Mouse (Mus musculus) stomach, embryonic 15.5 days (tissue): ENCODE data around the gene Tagln. TPM values are rescaled to one million over a fixed set of nuclear protein-coding genes. Genes with fewer than 3 reads are reported as not detected.

ENCODE experiments used
- ATAC-seq: fragments of 200-750 bp; cut with Nextera tagmentation; 2 replicates; pipeline ENCODE4 v1.8.0; 2017; ENCODE audit warnings: low read depth, moderate number of reproducible peaks, moderate TSS enrichment; ENCODE audit not compliant: insufficient read depth, low FRiP score
- H3K27ac ChIP-seq: fragments of 300-500 bp; sonication (generic); 2 replicates; pipeline ENCODE4 v1.5.1; 2015; ENCODE audit warnings: mild to moderate bottlenecking, inconsistent platforms
- H3K27me3 ChIP-seq: fragments of 300-500 bp; sonication (generic); replicated peaks from 2 replicates; pipeline ENCODE4 v1.6.1; 2015; ENCODE audit warnings: inconsistent platforms
- H3K36me3 ChIP-seq: fragments of 300-500 bp; sonication (generic); 2 replicates; pipeline ENCODE4 v1.6.1; 2015; ENCODE audit warnings: inconsistent platforms
- H3K4me1 ChIP-seq: fragments of 300-500 bp; sonication (generic); 2 replicates; pipeline ENCODE4 v1.6.1; 2015; ENCODE audit warnings: inconsistent platforms
- H3K4me2 ChIP-seq: fragments of 300-500 bp; sonication (generic); 2 replicates; pipeline ENCODE4 v1.6.1; 2015; ENCODE audit warnings: mild to moderate bottlenecking, inconsistent platforms
- H3K4me3 ChIP-seq: fragments of 300-500 bp; sonication (generic); replicated peaks from 2 replicates; pipeline ENCODE4 v1.5.1; 2015; ENCODE audit warnings: inconsistent platforms
- H3K9ac ChIP-seq: fragments of 300-500 bp; sonication (generic); 2 replicates; pipeline ENCODE4 v1.6.1; 2015; ENCODE audit warnings: inconsistent platforms
- H3K9me3 ChIP-seq: fragments of 300-500 bp; sonication (generic); 2 replicates; pipeline ENCODE4 v1.6.1; 2016; ENCODE audit warnings: inconsistent platforms
- WGBS: fragments of 180-500 bp; shearing (Covaris S2); methylation state at CpG from one replicate; pipeline ENCODE4 v1.1.7; 2015; 5-methylcytosine and 5-hydroxymethylcytosine counted together
- polyA plus RNA-seq: library from polyadenylated mRNA; unstranded; fragments of >200 nt; fragmentation: Nextera tagmentation; extraction: Ambion mirVana; gene quantifications from 2 replicates; pipeline ENCODE4 v1.2.1, GENCODE M21; 2015

Gene Tagln
- polyA plus RNA-seq, 1 experiment from 2014 or later = 441 TPM

DNA sequence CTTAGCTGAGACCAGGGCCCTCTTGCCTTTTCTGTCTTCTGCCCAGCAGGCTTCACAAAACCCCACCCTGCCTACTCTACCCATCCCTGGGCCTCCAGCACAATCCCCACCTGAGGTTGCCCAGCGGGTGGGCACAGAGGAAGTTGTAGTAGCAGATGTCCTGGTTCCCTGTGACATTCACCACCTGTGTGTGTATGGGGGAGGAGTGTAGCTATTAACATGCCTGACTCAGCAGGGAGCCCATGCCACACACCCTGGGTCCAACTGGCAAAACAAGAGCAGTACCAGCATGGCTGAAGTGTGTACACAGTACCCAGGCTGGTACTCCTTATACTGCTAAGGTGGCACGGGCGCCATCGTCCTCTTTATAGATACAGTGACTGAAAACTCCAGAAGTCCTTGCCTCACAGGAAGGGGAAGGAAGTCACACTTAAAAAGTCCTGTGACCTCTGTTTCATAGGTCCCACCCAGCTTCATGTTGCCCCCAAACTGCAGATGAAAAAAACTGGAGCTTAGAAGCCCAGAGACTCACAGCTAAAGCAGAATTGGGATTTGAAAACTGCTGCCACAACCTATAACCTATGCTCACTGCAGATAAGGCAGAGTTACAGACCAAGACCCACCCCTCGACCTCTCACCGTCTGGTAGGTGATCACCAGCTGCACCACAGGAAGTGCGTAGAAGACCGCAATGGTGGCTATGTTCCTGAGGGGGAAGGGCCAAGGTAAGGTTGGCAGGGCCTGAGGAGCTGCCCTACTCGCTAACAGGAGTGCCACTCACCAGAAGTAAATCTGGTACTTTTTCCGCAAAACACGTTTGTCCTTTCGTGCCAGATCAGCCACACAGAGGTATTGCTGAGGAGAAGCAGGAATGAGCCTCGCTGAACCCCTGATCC, 8.9 kb upstream of the Tagln start:
- no peak overlapping the region for H3K4me3 ChIP-seq
- peaks cover 45% of the 10 kb centered on the region for H3K36me3 ChIP-seq
- no peak for ATAC-seq
- no peak overlapping the region for H3K27ac ChIP-seq
- H3K9ac ChIP-seq = no peak overlapping the region
- H3K9me3 ChIP-seq = no peaks in the 10 kb centered on the region
- WGBS = 74% methylated on average over 13 of the region's 13 CpGs
- no peak overlapping the region for H3K4me2 ChIP-seq
- 0 out of 2 replicates have a peak, but pooled peaks cover 5% of the 10 kb centered on the region for H3K4me1 ChIP-seq
- no peaks in the 10 kb centered on the region for H3K27me3 ChIP-seq

GRCm38 (mm10) chr9:45943628-45944505, 8.0 kb upstream of the Tagln start:
- WGBS = 91% methylated on average over 8 of the region's 8 CpGs
- Histone ChIP-seq H3K27ac (no peak overlapping the region), H3K9ac (no peak overlapping the region), H3K4me2 (no peak overlapping the region), H3K27me3 (no peaks in the 10 kb centered on the region), H3K36me3 (peaks cover 42% of the 10 kb centered on the region), H3K4me3 (no peak overlapping the region), H3K9me3 (no peaks in the 10 kb centered on the region), H3K4me1 (0 out of 2 replicates have a peak, but pooled peaks cover 5% of the 10 kb centered on the region)
- ATAC-seq = peak; percentile 47

DNA sequence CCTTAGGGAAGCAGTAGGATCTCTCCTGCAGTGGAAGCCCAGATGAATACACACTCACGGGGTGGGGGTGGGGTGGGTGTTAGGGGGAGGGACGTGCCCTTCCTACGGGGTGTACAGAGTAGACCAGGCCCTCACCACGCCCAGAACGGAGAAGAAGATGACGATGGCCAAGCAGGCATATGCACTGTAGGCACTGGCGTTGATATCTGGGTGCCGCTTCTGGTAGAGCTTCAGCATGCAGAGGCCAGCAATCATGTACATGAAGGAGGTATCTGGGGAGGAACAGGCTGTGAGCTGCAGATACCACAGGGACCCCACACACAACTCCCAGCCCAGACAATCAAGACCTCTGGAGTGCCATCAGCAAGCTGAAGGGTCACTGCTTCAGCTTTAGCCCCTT, 7.1 kb upstream of the Tagln start:
- no peaks in the 10 kb centered on the region for H3K9me3 ChIP-seq
- H3K27ac ChIP-seq = no peak overlapping the region
- no peak overlapping the region for H3K4me2 ChIP-seq
- 0 out of 2 replicates have a peak, but pooled peaks cover 5% of the 10 kb centered on the region for H3K4me1 ChIP-seq
- no peaks in the 10 kb centered on the region for H3K27me3 ChIP-seq
- peaks cover 45% of the 10 kb centered on the region for H3K36me3 ChIP-seq
- ATAC-seq = no peak
- 84% methylated on average over 8 of the region's 8 CpGs for whole genome bisulfite sequencing
- H3K4me3 ChIP-seq = no peak overlapping the region
- H3K9ac ChIP-seq = no peak overlapping the region

DNA sequence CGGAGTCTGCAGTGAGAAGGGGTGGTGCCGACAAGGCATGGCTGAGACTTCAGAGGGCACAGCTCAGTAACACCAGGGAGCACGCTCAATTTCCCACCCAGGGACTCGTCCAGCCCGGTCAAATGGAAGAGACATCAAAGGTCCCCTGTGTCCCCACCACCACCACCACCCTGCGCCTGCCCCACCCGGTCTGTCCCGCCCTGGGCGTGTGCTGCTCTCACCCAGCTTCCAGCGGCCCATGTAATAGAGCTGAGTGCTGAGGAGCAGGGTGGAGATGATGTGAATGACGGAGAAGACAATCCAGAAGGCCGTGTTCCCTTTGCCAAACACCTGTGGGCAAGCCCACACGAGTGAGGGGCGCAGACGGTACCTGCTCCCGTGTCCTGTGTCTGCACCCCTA, 6.6 kb upstream of the Tagln start:
- Histone ChIP-seq H3K4me3 (no peak overlapping the region), H3K4me2 (no peak overlapping the region), H3K4me1 (0 out of 2 replicates have a peak, but pooled peaks cover 5% of the 10 kb centered on the region), H3K9ac (no peak overlapping the region), H3K27me3 (no peaks in the 10 kb centered on the region), H3K36me3 (peaks cover 46% of the 10 kb centered on the region), H3K9me3 (no peaks in the 10 kb centered on the region), H3K27ac (no peak overlapping the region)
- no peak for ATAC-seq
- WGBS = 88% methylated on average over 16 of the region's 16 CpGs

- H3K36me3 ChIP-seq = peaks cover 46% of the 10 kb centered on the region
- WGBS = 65% methylated on average over 18 of the region's 18 CpGs
- no peak for ATAC-seq
- no peak overlapping the region for H3K27ac ChIP-seq
- H3K4me3 ChIP-seq = no peak overlapping the region
- no peaks in the 10 kb centered on the region for H3K9me3 ChIP-seq
- no peaks in the 10 kb centered on the region for H3K27me3 ChIP-seq
- no peak overlapping the region for H3K4me2 ChIP-seq
- H3K9ac ChIP-seq = no peak overlapping the region
- 0 out of 2 replicates have a peak, but pooled peaks cover 9% of the 10 kb centered on the region for H3K4me1 ChIP-seq
These were observed 5.6 kb upstream of the Tagln start for GRCm38 (mm10) chr9:45941329-45941888.

DNA sequence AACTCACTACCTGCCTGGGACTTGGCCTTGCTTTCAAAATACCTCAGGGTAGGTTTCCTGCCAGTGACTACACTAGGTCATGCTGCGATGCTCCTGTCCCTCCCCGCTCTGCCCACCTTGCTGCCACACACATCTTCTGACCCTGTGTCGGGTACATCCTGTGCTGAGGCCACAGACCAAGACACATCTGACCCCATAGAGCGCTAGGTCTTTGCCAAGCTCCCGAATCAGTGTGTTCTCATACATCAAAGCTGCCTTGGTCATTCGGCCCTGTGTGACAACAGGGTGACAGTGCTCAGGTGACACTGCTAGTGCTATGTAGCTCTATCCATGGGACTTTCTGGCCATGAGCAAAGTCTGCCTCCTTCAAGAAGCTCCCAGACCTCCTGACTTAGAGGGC, 3.9 kb upstream of the Tagln start:
- peaks cover 38% of the 10 kb centered on the region for H3K36me3 ChIP-seq
- H3K27ac ChIP-seq = no peak overlapping the region
- no peak for ATAC-seq
- H3K9me3 ChIP-seq = no peaks in the 10 kb centered on the region
- H3K27me3 ChIP-seq = no peaks in the 10 kb centered on the region
- H3K4me1 ChIP-seq = 0 out of 2 replicates have a peak, but pooled peaks cover 10% of the 10 kb centered on the region
- no peak overlapping the region for H3K4me2 ChIP-seq
- no peak overlapping the region for H3K9ac ChIP-seq
- H3K4me3 ChIP-seq = no peak overlapping the region
- WGBS = 91% methylated on average over 6 of the region's 6 CpGs

GRCm38 (mm10) chr9:45938952-45939637, 3.2 kb upstream of the Tagln start:
- H3K4me2 ChIP-seq = no peak overlapping the region
- H3K4me1 ChIP-seq = 0 out of 2 replicates have a peak, but pooled peaks cover 5% of the 10 kb centered on the region
- no peak overlapping the region for H3K9ac ChIP-seq
- no peak overlapping the region for H3K27ac ChIP-seq
- no peak for ATAC-seq
- no peaks in the 10 kb centered on the region for H3K27me3 ChIP-seq
- peaks cover 38% of the 10 kb centered on the region for H3K36me3 ChIP-seq
- H3K4me3 ChIP-seq = no peak overlapping the region
- 84% methylated on average over 15 of the region's 15 CpGs for whole genome bisulfite sequencing
- no peaks in the 10 kb centered on the region for H3K9me3 ChIP-seq

GRCm38 (mm10) chr9:45938088-45938487, 2.2 kb upstream of the Tagln start:
- Histone ChIP-seq H3K4me3 (no peak overlapping the region), H3K9ac (no peak overlapping the region), H3K27me3 (no peaks in the 10 kb centered on the region), H3K36me3 (peaks cover 33% of the 10 kb centered on the region), H3K4me1 (peaks cover 6% of the 10 kb centered on the region; the same call in 1 of the 2 replicates), H3K9me3 (no peaks in the 10 kb centered on the region), H3K27ac (no peak overlapping the region), H3K4me2 (no peak overlapping the region)
- 91% methylated on average over 8 of the region's 8 CpGs for WGBS
- ATAC-seq = no peak

DNA sequence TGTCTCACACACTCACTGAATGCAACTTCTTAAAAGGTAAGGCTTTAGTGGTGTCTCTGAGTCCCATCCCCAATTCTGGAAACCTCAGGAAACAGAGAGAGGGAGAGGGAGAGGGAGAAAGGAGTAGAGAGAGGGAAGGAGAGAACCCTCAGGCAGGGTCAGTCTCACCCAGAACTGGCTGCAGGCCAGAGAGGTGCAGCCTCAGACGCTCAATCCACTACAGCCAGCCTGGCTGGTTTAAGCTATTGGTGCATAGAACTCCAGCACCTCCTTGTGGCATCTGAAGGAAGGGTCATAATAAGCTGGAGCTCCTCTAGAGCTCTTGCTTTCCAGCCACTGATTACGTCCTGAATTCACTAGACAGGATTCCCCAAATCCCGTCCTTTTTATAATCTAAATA, 1.0 kb upstream of the Tagln start:
- peak; percentile 53 for ATAC-seq
- peak overlapping the region; percentile 72 for H3K27ac ChIP-seq
- H3K4me1 ChIP-seq = peaks cover 12% of the 10 kb centered on the region; the same call in 1 of the 2 replicates
- no peak overlapping the region for H3K4me2 ChIP-seq
- no peak overlapping the region for H3K4me3 ChIP-seq
- H3K36me3 ChIP-seq = peaks cover 21% of the 10 kb centered on the region
- no peaks in the 10 kb centered on the region for H3K9me3 ChIP-seq
- H3K27me3 ChIP-seq = no peaks in the 10 kb centered on the region
- 16% methylated on average over 3 of the region's 3 CpGs for WGBS
- H3K9ac ChIP-seq = no peak overlapping the region

- peaks cover 27% of the 10 kb centered on the region for H3K36me3 ChIP-seq
- ATAC-seq = no peak
- H3K27ac ChIP-seq = peak overlapping the region; percentile 66
These were observed 3.1 kb downstream of the Tagln start for GRCm38 (mm10) chr9:45932571-45933415.

More at GRCm38 (mm10) chr9:45932571-45933415, 3.1 kb downstream of the Tagln start:
- H3K9ac ChIP-seq = no peak overlapping the region
- H3K4me2 ChIP-seq = peak overlapping the region; percentile 36
- H3K9me3 ChIP-seq = no peaks in the 10 kb centered on the region
- peaks cover 12% of the 10 kb centered on the region; the same call in 1 of the 2 replicates for H3K4me1 ChIP-seq
- H3K4me3 ChIP-seq = peak overlapping the region; percentile 21
- no peaks in the 10 kb centered on the region for H3K27me3 ChIP-seq
- 56% methylated on average over 11 of the region's 11 CpGs for WGBS
